8 mouse cellular contexts compared by ENCODE assay signal in genomic region chr5:145190875-145191798, GRCm38 (mm10). TPM values are rescaled to one million over a fixed set of nuclear protein-coding genes. Genes with fewer than 3 reads are reported as not detected.
DNase-seq lines count a peak whose midpoint lies in the region; ATAC-seq and TF ChIP-seq lines count a peak whose summit lies in the region.

No protein-coding gene starts in this region.

- no peak for TF ChIP-seq CTCF in ES-Bruce4 (IDR thresholded peaks at IDR 0.05; ENCODE audit: low read depth, low read length)
- no peak for TF ChIP-seq CTCF in heart, postnatal 0 days (IDR thresholded peaks at IDR 0.05; ENCODE audit: low read depth)

- DNase-seq in c-Kit-positive CD71-positive TER-119-positive erythroid progenitor cells, embryonic 14.5 days (ENCODE audit: low spot score), result peak; percentile 86
- peak; percentile 96 for DNase-seq in heart, postnatal 0 days (ENCODE audit: low spot score)
- DNase-seq in kidney, postnatal 4 days, result peak; percentile 93 to 96
- DNase-seq in neural tube, embryonic 11.5 days (ENCODE audit: low spot score), result peak; percentile 95

- 1% methylated on average over 41 of the region's 41 CpGs for WGBS in forebrain, embryonic 12.5 days
- WGBS in heart, postnatal 0 days, result 1% methylated on average over 41 of the region's 41 CpGs
- WGBS in liver, embryonic 15.5 days (ENCODE audit: insufficient replicate concordance), result under 1% methylated on average over 41 of the region's 41 CpGs
- WGBS in neural tube, embryonic 11.5 days, result 1% methylated on average over 41 of the region's 41 CpGs
- under 1% methylated on average over 41 of the region's 41 CpGs for WGBS in stomach, embryonic 16.5 days

- peak overlapping the region; percentile 85 for H3K9ac ChIP-seq in ES-Bruce4 (ENCODE audit: low read depth, poor library complexity, severe bottlenecking)
- H3K9ac ChIP-seq in forebrain, embryonic 12.5 days, result peak overlapping the region; percentile 96
- peak overlapping the region; percentile 94 for H3K9ac ChIP-seq in heart, postnatal 0 days (replicated peaks; ENCODE audit: low read depth, low read length)
- peak overlapping the region; percentile 73 for H3K9ac ChIP-seq in liver, embryonic 15.5 days
- H3K9ac ChIP-seq in neural tube, embryonic 11.5 days (ENCODE audit: low read length), result peak overlapping the region; percentile 93
- H3K9ac ChIP-seq in stomach, embryonic 16.5 days (ENCODE audit: low read length), result peak overlapping the region; percentile 91

- peak; percentile 26; the same call in 1 of the 2 replicates for TF ChIP-seq EP300 in ES-Bruce4 (IDR thresholded peaks at IDR 0.05; ENCODE audit: insufficient read depth, low read depth, low read length)
- no peak for TF ChIP-seq EP300 in heart, postnatal 0 days (IDR thresholded peaks at IDR 0.05; ENCODE audit: low read depth)

- H3K4me1 ChIP-seq in ES-Bruce4 (ENCODE audit: control insufficient read depth, insufficient read depth, low read length), result no peaks in the 10 kb centered on the region
- peaks cover 12% of the 10 kb centered on the region for H3K4me1 ChIP-seq in forebrain, embryonic 12.5 days
- H3K4me1 ChIP-seq in heart, postnatal 0 days (ENCODE audit: control insufficient read depth, insufficient read depth), result peaks cover 13% of the 10 kb centered on the region
- H3K4me1 ChIP-seq in liver, embryonic 15.5 days (replicated peaks), result peaks cover 38% of the 10 kb centered on the region
- H3K4me1 ChIP-seq in neural tube, embryonic 11.5 days (ENCODE audit: control insufficient read depth, insufficient read depth, low read length), result peaks cover 6% of the 10 kb centered on the region
- peaks cover 18% of the 10 kb centered on the region for H3K4me1 ChIP-seq in stomach, embryonic 16.5 days (ENCODE audit: control insufficient read depth, insufficient read depth, low read length)

- TF ChIP-seq POLR2A in ES-Bruce4 (IDR thresholded peaks at IDR 0.05; ENCODE audit: insufficient read depth, low read length), result peak; percentile 80

- peak overlapping the region; percentile 96 for H3K4me3 ChIP-seq in ES-Bruce4 (ENCODE audit: low read depth, low read length)
- H3K4me3 ChIP-seq in forebrain, embryonic 12.5 days (replicated peaks), result peak overlapping the region; percentile 88
- H3K4me3 ChIP-seq in heart, postnatal 0 days (ENCODE audit: low read depth, low read length), result peak overlapping the region; percentile 86
- peak overlapping the region; percentile 73 for H3K4me3 ChIP-seq in liver, embryonic 15.5 days (replicated peaks)
- H3K4me3 ChIP-seq in neural tube, embryonic 11.5 days (ENCODE audit: low read depth, low read length), result peak overlapping the region; percentile 82
- H3K4me3 ChIP-seq in stomach, embryonic 16.5 days (replicated peaks; ENCODE audit: low read length), result peak overlapping the region; percentile 72

- peaks cover 22% of the 10 kb centered on the region for H3K36me3 ChIP-seq in ES-Bruce4 (ENCODE audit: control insufficient read depth, insufficient read depth, low read length, poor library complexity, severe bottlenecking)
- peaks cover 39% of the 10 kb centered on the region for H3K36me3 ChIP-seq in forebrain, embryonic 12.5 days (replicated peaks)
- peaks cover 41% of the 10 kb centered on the region for H3K36me3 ChIP-seq in heart, postnatal 0 days (replicated peaks; ENCODE audit: control insufficient read depth, insufficient read depth, low read length)
- peaks cover 58% of the 10 kb centered on the region for H3K36me3 ChIP-seq in liver, embryonic 15.5 days (replicated peaks)
- H3K36me3 ChIP-seq in neural tube, embryonic 11.5 days (ENCODE audit: control insufficient read depth, insufficient read depth, low read length), result peaks cover 5% of the 10 kb centered on the region
- H3K36me3 ChIP-seq in stomach, embryonic 16.5 days (ENCODE audit: control insufficient read depth, insufficient read depth, low read length), result peaks cover 27% of the 10 kb centered on the region

- ATAC-seq in forebrain, embryonic 12.5 days (ENCODE audit: low FRiP score), result peak; percentile 92
- ATAC-seq in heart, postnatal 0 days (ENCODE audit: insufficient read depth, low read depth), result peak; percentile 93
- peak; percentile 87 for ATAC-seq in liver, embryonic 15.5 days (ENCODE audit: insufficient read depth)
- ATAC-seq in neural tube, embryonic 11.5 days (ENCODE audit: insufficient read depth, low FRiP score, low TSS enrichment), result peak; percentile 92
- peak; percentile 94 for ATAC-seq in stomach, embryonic 16.5 days (ENCODE audit: insufficient read depth, low FRiP score)

- H3K27me3 ChIP-seq in ES-Bruce4 (ENCODE audit: control insufficient read depth, insufficient read depth, low read length, poor library complexity, severe bottlenecking), result no peaks in the 10 kb centered on the region
- no peaks in the 10 kb centered on the region for H3K27me3 ChIP-seq in forebrain, embryonic 12.5 days
- no peaks in the 10 kb centered on the region for H3K27me3 ChIP-seq in heart, postnatal 0 days (ENCODE audit: control insufficient read depth, insufficient read depth, low read length)
- no peaks in the 10 kb centered on the region for H3K27me3 ChIP-seq in liver, embryonic 15.5 days
- no peaks in the 10 kb centered on the region for H3K27me3 ChIP-seq in neural tube, embryonic 11.5 days (ENCODE audit: control insufficient read depth, insufficient read depth, low read length)
- no peaks in the 10 kb centered on the region for H3K27me3 ChIP-seq in stomach, embryonic 16.5 days (ENCODE audit: control insufficient read depth, insufficient read depth, low read length)

- no peaks in the 10 kb centered on the region for H3K9me3 ChIP-seq in ES-Bruce4 (replicated peaks; ENCODE audit: control insufficient read depth, insufficient read depth, low read length, poor library complexity, severe bottlenecking)
- H3K9me3 ChIP-seq in forebrain, embryonic 12.5 days, result no peaks in the 10 kb centered on the region
- H3K9me3 ChIP-seq in heart, postnatal 0 days (replicated peaks; ENCODE audit: control insufficient read depth, low read length), result no peaks in the 10 kb centered on the region
- no peaks in the 10 kb centered on the region for H3K9me3 ChIP-seq in liver, embryonic 15.5 days (replicated peaks)
- no peaks in the 10 kb centered on the region for H3K9me3 ChIP-seq in neural tube, embryonic 11.5 days (ENCODE audit: control insufficient read depth, low read length)
- H3K9me3 ChIP-seq in stomach, embryonic 16.5 days (replicated peaks; ENCODE audit: control insufficient read depth, low read length), result no peaks in the 10 kb centered on the region

- peak overlapping the region; percentile 94 for H3K27ac ChIP-seq in ES-Bruce4 (ENCODE audit: insufficient read depth, low read length)
- peak overlapping the region; percentile 82 for H3K27ac ChIP-seq in forebrain, embryonic 12.5 days
- H3K27ac ChIP-seq in heart, postnatal 0 days (ENCODE audit: low read depth), result peak overlapping the region; percentile 92
- peak overlapping the region; percentile 76 for H3K27ac ChIP-seq in liver, embryonic 15.5 days (replicated peaks)
- H3K27ac ChIP-seq in neural tube, embryonic 11.5 days (ENCODE audit: low read depth, low read length), result peak overlapping the region; percentile 55; the same call in 1 of the 2 replicates
- peak overlapping the region; percentile 89 for H3K27ac ChIP-seq in stomach, embryonic 16.5 days (ENCODE audit: low read length)

- peak overlapping the region; percentile 73 for H3K4me2 ChIP-seq in forebrain, embryonic 12.5 days
- H3K4me2 ChIP-seq in heart, postnatal 0 days (ENCODE audit: low read depth, low read length), result peak overlapping the region; percentile 86
- peak overlapping the region; percentile 81 for H3K4me2 ChIP-seq in liver, embryonic 15.5 days
- peak overlapping the region; percentile 47 for H3K4me2 ChIP-seq in neural tube, embryonic 11.5 days (ENCODE audit: low read depth)
- H3K4me2 ChIP-seq in stomach, embryonic 16.5 days (ENCODE audit: low read depth, low read length), result peak overlapping the region; percentile 87

RNA-seq across cellular contexts. Expression of gene Atp5j2, which starts 0.7 kb away (rescaled TPM):
- 300 and 316 TPM in 2 replicates for polyA plus RNA-seq in ES-Bruce4 (2011; ENCODE audit: insufficient read depth, insufficient read length, low read depth, missing spikeins)
- polyA plus RNA-seq in forebrain, embryonic 12.5 days (2016; fragmentation: Nextera tagmentation; extraction: Ambion mirVana), result 523 and 541 TPM in 2 replicates
- total RNA-seq in heart, postnatal 0 days (2014; rRNA removed; ENCODE audit: low replicate concordance), result 517 and 525 TPM in 2 replicates
- 1,976 and 2,009 TPM in 2 replicates for polyA plus RNA-seq in heart, postnatal 0 days (2015; fragmentation: Nextera tagmentation; extraction: Ambion mirVana)
- polyA plus RNA-seq in liver, embryonic 15.5 days (2015; fragmentation: Nextera tagmentation; extraction: Ambion mirVana), result 406 and 457 TPM in 2 replicates
- 507 and 532 TPM in 2 replicates for polyA plus RNA-seq in neural tube, embryonic 11.5 days (2014; fragmentation: Nextera tagmentation; extraction: Ambion mirVana)
- 705 and 758 TPM in 2 replicates for polyA plus RNA-seq in stomach, embryonic 16.5 days (2015; fragmentation: Nextera tagmentation; extraction: Ambion mirVana)

RNA-seq across cellular contexts. Expression of gene Zkscan14, which starts 10.5 kb away (rescaled TPM):
- 3.9 and 6.0 TPM in 2 replicates for polyA plus RNA-seq in ES-Bruce4 (2011; ENCODE audit: insufficient read depth, insufficient read length, low read depth, missing spikeins)
- polyA plus RNA-seq in forebrain, embryonic 12.5 days (2016; fragmentation: Nextera tagmentation; extraction: Ambion mirVana), result 8.0 and 9.0 TPM in 2 replicates
- total RNA-seq in heart, postnatal 0 days (2014; rRNA removed; ENCODE audit: low replicate concordance), result 9.8 and 13.8 TPM in 2 replicates
- 6.3 and 7.9 TPM in 2 replicates for polyA plus RNA-seq in heart, postnatal 0 days (2015; fragmentation: Nextera tagmentation; extraction: Ambion mirVana)
- 8.7 and 8.8 TPM in 2 replicates for polyA plus RNA-seq in liver, embryonic 15.5 days (2015; fragmentation: Nextera tagmentation; extraction: Ambion mirVana)
- 8.8 and 9.5 TPM in 2 replicates for polyA plus RNA-seq in neural tube, embryonic 11.5 days (2014; fragmentation: Nextera tagmentation; extraction: Ambion mirVana)
- 8.5 and 9.3 TPM in 2 replicates for polyA plus RNA-seq in stomach, embryonic 16.5 days (2015; fragmentation: Nextera tagmentation; extraction: Ambion mirVana)

RNA-seq across cellular contexts. Expression of gene Zkscan5, which starts 13.2 kb away (rescaled TPM):
- polyA plus RNA-seq in ES-Bruce4 (2011; ENCODE audit: insufficient read depth, insufficient read length, low read depth, missing spikeins), result 20.3 and 20.4 TPM in 2 replicates
- 19.6 and 21.4 TPM in 2 replicates for polyA plus RNA-seq in forebrain, embryonic 12.5 days (2016; fragmentation: Nextera tagmentation; extraction: Ambion mirVana)
- total RNA-seq in heart, postnatal 0 days (2014; rRNA removed; ENCODE audit: low replicate concordance), result 17.0 and 19.2 TPM in 2 replicates
- 7.8 and 8.6 TPM in 2 replicates for polyA plus RNA-seq in heart, postnatal 0 days (2015; fragmentation: Nextera tagmentation; extraction: Ambion mirVana)
- 3.6 and 3.7 TPM in 2 replicates for polyA plus RNA-seq in liver, embryonic 15.5 days (2015; fragmentation: Nextera tagmentation; extraction: Ambion mirVana)
- polyA plus RNA-seq in neural tube, embryonic 11.5 days (2014; fragmentation: Nextera tagmentation; extraction: Ambion mirVana), result 19.1 and 21.1 TPM in 2 replicates
- 11.1 and 11.3 TPM in 2 replicates for polyA plus RNA-seq in stomach, embryonic 16.5 days (2015; fragmentation: Nextera tagmentation; extraction: Ambion mirVana)

RNA-seq across cellular contexts. Expression of gene Cpsf4, which starts 24.1 kb away (rescaled TPM):
- polyA plus RNA-seq in ES-Bruce4 (2011; ENCODE audit: insufficient read depth, insufficient read length, low read depth, missing spikeins), result 47.9 and 49.6 TPM in 2 replicates
- polyA plus RNA-seq in forebrain, embryonic 12.5 days (2016; fragmentation: Nextera tagmentation; extraction: Ambion mirVana), result 65.7 and 69.5 TPM in 2 replicates
- total RNA-seq in heart, postnatal 0 days (2014; rRNA removed; ENCODE audit: low replicate concordance), result 20.0 and 21.5 TPM in 2 replicates
- 14.5 and 14.9 TPM in 2 replicates for polyA plus RNA-seq in heart, postnatal 0 days (2015; fragmentation: Nextera tagmentation; extraction: Ambion mirVana)
- polyA plus RNA-seq in liver, embryonic 15.5 days (2015; fragmentation: Nextera tagmentation; extraction: Ambion mirVana), result 24.4 and 25.1 TPM in 2 replicates
- 34.4 and 41.1 TPM in 2 replicates for polyA plus RNA-seq in neural tube, embryonic 11.5 days (2014; fragmentation: Nextera tagmentation; extraction: Ambion mirVana)
- polyA plus RNA-seq in stomach, embryonic 16.5 days (2015; fragmentation: Nextera tagmentation; extraction: Ambion mirVana), result 35.2 and 36.3 TPM in 2 replicates

RNA-seq across cellular contexts. Expression of gene Ptcd1, which starts 24.2 kb away (rescaled TPM):
- 14.1 and 17.1 TPM in 2 replicates for polyA plus RNA-seq in ES-Bruce4 (2011; ENCODE audit: insufficient read depth, insufficient read length, low read depth, missing spikeins)
- 19.5 and 20.3 TPM in 2 replicates for polyA plus RNA-seq in forebrain, embryonic 12.5 days (2016; fragmentation: Nextera tagmentation; extraction: Ambion mirVana)
- total RNA-seq in heart, postnatal 0 days (2014; rRNA removed; ENCODE audit: low replicate concordance), result 13.5 and 28.1 TPM in 2 replicates
- polyA plus RNA-seq in heart, postnatal 0 days (2015; fragmentation: Nextera tagmentation; extraction: Ambion mirVana), result 15.5 and 15.7 TPM in 2 replicates
- polyA plus RNA-seq in liver, embryonic 15.5 days (2015; fragmentation: Nextera tagmentation; extraction: Ambion mirVana), result 7.7 and 8.8 TPM in 2 replicates
- polyA plus RNA-seq in neural tube, embryonic 11.5 days (2014; fragmentation: Nextera tagmentation; extraction: Ambion mirVana), result 16.5 and 17.9 TPM in 2 replicates
- 15.1 and 17.4 TPM in 2 replicates for polyA plus RNA-seq in stomach, embryonic 16.5 days (2015; fragmentation: Nextera tagmentation; extraction: Ambion mirVana)

Comparison
In these comparisons a context has a peak if more than half of its experiments do, and no peak if none do; other contexts are left out.
1. Peak in every context shown above with its lines: DNase-seq, ATAC-seq, H3K4me3 ChIP-seq and H3K27ac ChIP-seq.